Mouse (Mus musculus): Measurements from ENCODE around the gene C2cd6.

DNA sequence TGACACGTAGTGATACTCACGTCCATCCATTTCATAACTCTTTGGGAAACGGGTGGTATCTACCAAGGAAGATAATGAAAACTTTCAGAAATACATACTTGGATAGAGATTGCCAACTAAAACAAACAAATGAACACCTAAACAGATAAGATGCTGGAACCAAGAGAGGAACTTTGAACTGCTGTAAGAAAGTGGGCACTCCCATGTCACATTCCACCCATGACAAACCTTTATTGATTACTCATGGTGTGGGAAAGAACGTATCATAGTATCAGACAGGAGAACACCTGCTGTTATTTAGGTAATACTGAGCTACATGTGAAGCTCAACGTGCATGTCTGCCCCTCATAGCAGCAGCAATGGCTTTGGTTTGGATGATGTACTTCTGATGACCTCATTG, 30.9 kb upstream of the C2cd6 start:
- no peak for TF ChIP-seq TAL1 (conservative IDR thresholded peaks at IDR 0.05; ENCODE audit: low read depth, low read length)
- TF ChIP-seq GATA1 (IDR thresholded peaks at IDR 0.05; ENCODE audit: borderline replicate concordance, low read length): no peak
- no peak for TF ChIP-seq CTCF (IDR thresholded peaks at IDR 0.05; ENCODE audit: low read depth, low read length)

Measured in G1E (cell line).